Mouse (Mus musculus) ovary, adult 10 weeks (tissue): ENCODE data around the gene Vmn2r93. TPM values are rescaled to one million over a fixed set of nuclear protein-coding genes. Genes with fewer than 3 reads are reported as not detected.

Source experiments
- polyA plus RNA-seq: library from polyadenylated mRNA; stranded (reverse); fragments of 350-450 nt; fragmentation: Illumina TruSeq; extraction: RNeasy Lipid Tissue Mini Kit (QIAGEN cat#74804); gene quantifications from one replicate; pipeline ENCODE4 v1.2.3, GENCODE M21; 2014

Vmn2r93 gene
- not detected for polyA plus RNA-seq

GRCm38 (mm10) chr17:18297799-18298198 lies at the start of gene Vmn2r93:
Gene Vmn2r93 (plus strand): TSS chr17:18298099.

GRCm38 (mm10) chr17:18277656-18278055 lies 20.2 kb upstream of the Vmn2r93 start, which contains the start of gene Vmn2r94:
Gene Vmn2r94 (minus strand): TSS chr17:18277756.

Other genes with a start within 250 kb of the Vmn2r93 start
- not detected for gene Vmn2r124, start 248.7 kb upstream of the Vmn2r93 start, polyA plus RNA-seq
- not detected for gene Vmn2r91, start 213.1 kb upstream of the Vmn2r93 start, polyA plus RNA-seq
- not detected for gene Vmn2r92, start 146.2 kb upstream of the Vmn2r93 start, polyA plus RNA-seq
- gene Vmn2r94, start 20.3 kb upstream of the Vmn2r93 start, polyA plus RNA-seq, result not detected
- not detected for gene Vmn2r95, start 126.0 kb downstream of the Vmn2r93 start, polyA plus RNA-seq